Mouse (Mus musculus): ENCODE results near the gene Neo1.

Gene Neo1

GRCm38 (mm10) chr9:59036159-59036731 is at the start of gene Neo1:
Gene Neo1, minus strand, starts transcription at chr9:59036441.
- DNase-seq = peak; percentile 95

GRCm38 (mm10) chr9:59075632-59076031 is 39.4 kb upstream of the Neo1 start:
- no peak for DNase-seq

GRCm38 (mm10) chr9:59073887-59074286 is 37.6 kb upstream of the Neo1 start:
- DNase-seq = no peak

- DNase-seq = no peak
Measured at GRCm38 (mm10) chr9:59072076-59072777, 36.0 kb upstream of the Neo1 start.

GRCm38 (mm10) chr9:59071220-59071977 is 35.2 kb upstream of the Neo1 start:
- no peak for DNase-seq

GRCm38 (mm10) chr9:59070216-59070615 is 34.0 kb upstream of the Neo1 start:
- DNase-seq = no peak

- no peak for DNase-seq
Measured at GRCm38 (mm10) chr9:59065616-59066301, 29.5 kb upstream of the Neo1 start.

GRCm38 (mm10) chr9:59062409-59062808 is 26.2 kb upstream of the Neo1 start:
- no peak for DNase-seq

GRCm38 (mm10) chr9:59060026-59060605 is 23.9 kb upstream of the Neo1 start:
- no peak for DNase-seq

- no peak for DNase-seq
Measured at GRCm38 (mm10) chr9:59059158-59059557, 22.9 kb upstream of the Neo1 start.

GRCm38 (mm10) chr9:59058060-59058459 is 21.8 kb upstream of the Neo1 start:
- no peak for DNase-seq

- DNase-seq = no peak
Measured at GRCm38 (mm10) chr9:59056281-59056680, 20.0 kb upstream of the Neo1 start.

- DNase-seq = no peak
Measured at GRCm38 (mm10) chr9:59041805-59042204, 5.6 kb upstream of the Neo1 start.

- DNase-seq = no peak
Measured at GRCm38 (mm10) chr9:59036732-59037341, 596 bp upstream of the Neo1 start.

- peak; percentile 42 for DNase-seq
Measured at GRCm38 (mm10) chr9:59035342-59036158, 691 bp downstream of the Neo1 start.

GRCm38 (mm10) chr9:59034836-59035235 is 1.4 kb downstream of the Neo1 start:
- no peak for DNase-seq

GRCm38 (mm10) chr9:59033492-59033891 is 2.7 kb downstream of the Neo1 start:
- DNase-seq = no peak

GRCm38 (mm10) chr9:59024245-59024844 is 11.9 kb downstream of the Neo1 start:
- no peak for DNase-seq

- DNase-seq = no peak
Measured at GRCm38 (mm10) chr9:59016060-59016719, 20.1 kb downstream of the Neo1 start.

- DNase-seq = no peak
Measured at GRCm38 (mm10) chr9:59013365-59013764, 22.9 kb downstream of the Neo1 start.

All from cerebellum, adult 11 months (tissue).